Mouse (Mus musculus) heart, postnatal 0 days (tissue): ENCODE data around the gene Tm2d1.

ENCODE experiments used
- CTCF ChIP-seq: IDR thresholded peaks from 2 replicates; pipeline ENCODE4 v1.5.1; 2016; ENCODE audit warnings: antibody characterized with exemption, control low read depth, low read depth
- EP300 ChIP-seq: IDR thresholded peaks from 2 replicates; pipeline ENCODE4 v1.6.1; 2016; ENCODE audit warnings: antibody characterized with exemption, low read depth

DNA sequence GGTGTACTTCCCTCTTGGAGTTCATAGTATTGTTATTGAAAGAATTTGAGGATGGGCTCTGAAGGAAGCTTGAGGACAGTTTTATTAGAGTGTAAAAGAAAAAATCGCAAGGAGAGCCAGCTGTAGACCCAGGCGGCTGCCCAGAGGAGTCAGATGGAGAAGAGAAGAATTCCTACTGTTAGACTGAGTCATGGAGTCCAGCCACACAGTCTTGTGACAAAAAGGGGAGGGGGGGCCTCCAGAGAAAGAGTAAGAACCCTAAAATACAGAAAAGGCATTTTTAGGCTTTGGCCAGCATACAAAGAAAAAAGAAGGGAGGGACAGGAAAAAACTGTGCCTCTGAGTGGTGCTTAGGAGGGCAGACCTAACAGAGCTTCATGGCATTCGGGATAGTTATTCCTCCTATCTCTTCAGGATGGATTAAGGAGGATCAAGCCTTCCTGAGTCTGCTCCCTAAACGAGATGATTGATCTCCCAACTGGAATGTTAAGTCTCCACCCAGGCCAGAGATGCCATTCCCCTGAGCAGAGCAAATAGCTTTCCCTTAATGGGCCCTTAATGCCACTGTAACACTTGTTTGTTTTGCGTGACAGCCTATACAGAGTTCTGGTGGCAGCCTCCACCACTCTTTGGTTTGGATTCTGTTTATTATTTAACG lies 17.9 kb upstream of the Tm2d1 start:
- TF ChIP-seq CTCF (no peak), EP300 (no peak)
